Mouse (Mus musculus): Measurements from ENCODE around the gene Rsph6a. TPM values are rescaled to one million over a fixed set of nuclear protein-coding genes. Genes with fewer than 3 reads are reported as not detected.
A peak's percentile ranks its signal among the peaks of the same experiment; 100 is the strongest.

Gene Rsph6a
- polyA plus RNA-seq (2014; fragmentation: Nextera tagmentation; extraction: Ambion mirVana) = not detected in 2 replicates

DNA sequence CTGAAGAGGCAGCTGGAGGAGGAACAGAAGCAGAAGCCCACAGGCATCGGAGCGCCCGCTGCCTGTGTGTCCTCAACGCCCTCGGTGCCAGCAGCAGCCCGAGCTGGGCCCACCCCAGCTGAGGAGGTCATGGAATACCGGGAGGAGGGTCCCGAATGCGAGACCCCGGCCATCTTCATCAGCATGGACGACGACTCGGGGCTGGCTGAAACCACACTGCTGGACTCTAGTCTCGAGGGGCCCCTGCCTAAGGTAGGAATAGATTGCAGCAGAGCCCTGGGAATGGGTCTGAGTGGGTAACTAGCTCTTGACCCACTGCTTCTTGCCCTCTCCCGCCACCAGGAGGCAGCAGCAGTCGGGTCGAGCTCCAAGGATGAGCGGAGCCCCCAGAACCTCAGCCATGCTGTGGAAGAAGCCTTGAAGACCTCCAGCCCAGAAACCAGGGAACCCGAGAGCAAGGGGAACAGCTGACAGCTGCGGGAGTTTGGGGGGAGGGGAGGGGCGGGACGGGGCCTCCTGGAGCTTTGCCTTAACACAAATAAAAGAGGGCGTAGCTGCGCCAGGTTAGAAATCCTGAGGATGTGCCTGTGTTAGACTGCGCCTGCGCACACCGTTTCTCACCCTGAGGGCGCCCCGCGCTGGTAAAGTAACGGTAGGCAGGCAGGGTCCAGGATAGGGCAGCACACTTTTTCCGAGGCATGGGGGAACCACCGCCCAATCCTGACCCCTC is at the start of gene Rsph6a:
Gene Rsph6a (plus strand): TSS at position 644 of the 730 bp plus-strand sequence.
- Histone ChIP-seq H3K9me3 (ENCODE audit: control insufficient read depth, low read length) (no peaks in the 10 kb centered on the region), H3K4me3 (ENCODE audit: low read depth, low read length) (no peak within 1 kb of the TSS), H3K27ac (ENCODE audit: low read depth) (no peak within 1 kb of the TSS), H3K36me3 (ENCODE audit: control insufficient read depth, insufficient read depth, low read length) (peaks cover 43% of the 10 kb centered on the region), H3K4me2 (ENCODE audit: low read length) (peak within 1 kb of the TSS; percentile 28), H3K4me1 (replicated peaks; ENCODE audit: control insufficient read depth, insufficient read depth, low read length) (no peaks in the 10 kb centered on the region; the same call in 1 of the 2 replicates), H3K9ac (ENCODE audit: low read length) (no peak within 1 kb of the TSS), H3K27me3 (replicated peaks; ENCODE audit: control insufficient read depth, insufficient read depth, low read length) (no peaks in the 10 kb centered on the region)
- DNase-seq (ENCODE audit: low spot score) (peak; percentile 84), ATAC-seq (replicated peaks; ENCODE audit: low FRiP score, low TSS enrichment, low read depth) (peak; percentile 63)
- WGBS = 36% methylated on average over 33 of the region's 33 CpGs

- no peak for DNase-seq (ENCODE audit: low spot score)
- H3K4me3 ChIP-seq (ENCODE audit: low read depth, low read length) = peak overlapping the region; percentile 92
- H3K36me3 ChIP-seq (ENCODE audit: control insufficient read depth, insufficient read depth, low read length) = peaks cover 27% of the 10 kb centered on the region
- H3K9ac ChIP-seq (ENCODE audit: low read length) = peak overlapping the region; percentile 80; the same call in 1 of the 2 replicates
- no peaks in the 10 kb centered on the region for H3K9me3 ChIP-seq (ENCODE audit: control insufficient read depth, low read length)
- no peak overlapping the region for H3K27ac ChIP-seq (ENCODE audit: low read depth)
- peaks cover 41% of the 10 kb centered on the region for H3K4me1 ChIP-seq (replicated peaks; ENCODE audit: control insufficient read depth, insufficient read depth, low read length)
- no peak for ATAC-seq (replicated peaks; ENCODE audit: low FRiP score, low TSS enrichment, low read depth)
- H3K4me2 ChIP-seq (ENCODE audit: low read length) = peak overlapping the region; percentile 97
- H3K27me3 ChIP-seq (replicated peaks; ENCODE audit: control insufficient read depth, insufficient read depth, low read length) = no peaks in the 10 kb centered on the region
- 79% methylated on average over 34 of the region's 34 CpGs for WGBS
These were observed 48.9 kb upstream of the Rsph6a start for GRCm38 (mm10) chr7:19005417-19006121.

- peak overlapping the region; percentile 43; the same call in 1 of the 2 replicates for H3K27ac ChIP-seq (ENCODE audit: low read depth)
These were observed 48.0 kb upstream of the Rsph6a start for GRCm38 (mm10) chr7:19006476-19006875.

GRCm38 (mm10) chr7:19007026-19007977 is 47.2 kb upstream of the Rsph6a start:
- peaks cover 35% of the 10 kb centered on the region for H3K4me1 ChIP-seq (replicated peaks; ENCODE audit: control insufficient read depth, insufficient read depth, low read length)
- WGBS = 58% methylated on average over 13 of the region's 13 CpGs
- ATAC-seq (replicated peaks; ENCODE audit: low FRiP score, low TSS enrichment, low read depth) (peak; percentile 66), DNase-seq (ENCODE audit: low spot score) (peak; percentile 79)
- peak overlapping the region; percentile 57 for H3K27ac ChIP-seq (ENCODE audit: low read depth)
- peak overlapping the region; percentile 35 for H3K4me2 ChIP-seq (ENCODE audit: low read length)
- H3K9ac ChIP-seq (ENCODE audit: low read length) = 0 out of 2 replicates have a peak overlapping the region, but pooled peaks have one; percentile 13
- no peaks in the 10 kb centered on the region for H3K9me3 ChIP-seq (ENCODE audit: control insufficient read depth, low read length)
- H3K27me3 ChIP-seq (replicated peaks; ENCODE audit: control insufficient read depth, insufficient read depth, low read length) = no peaks in the 10 kb centered on the region
- peak overlapping the region; percentile 8; the same call in 1 of the 2 replicates for H3K4me3 ChIP-seq (ENCODE audit: low read depth, low read length)
- H3K36me3 ChIP-seq (ENCODE audit: control insufficient read depth, insufficient read depth, low read length) = peaks cover 27% of the 10 kb centered on the region

More at GRCm38 (mm10) chr7:19006476-19006875, 48.0 kb upstream of the Rsph6a start:
- H3K4me3 ChIP-seq (ENCODE audit: low read depth, low read length) = 0 out of 2 replicates have a peak overlapping the region, but pooled peaks have one; percentile 3
- WGBS = 4% methylated on average over 12 of the region's 12 CpGs
- H3K4me2 ChIP-seq (ENCODE audit: low read length) = peak overlapping the region; percentile 97
- peak; percentile 91 for DNase-seq (ENCODE audit: low spot score)
- H3K9ac ChIP-seq (ENCODE audit: low read length) = no peak overlapping the region
- no peaks in the 10 kb centered on the region for H3K9me3 ChIP-seq (ENCODE audit: control insufficient read depth, low read length)
- H3K36me3 ChIP-seq (ENCODE audit: control insufficient read depth, insufficient read depth, low read length) = peaks cover 27% of the 10 kb centered on the region
- no peaks in the 10 kb centered on the region for H3K27me3 ChIP-seq (replicated peaks; ENCODE audit: control insufficient read depth, insufficient read depth, low read length)
- no peak; the same call in 1 of the 2 replicates for ATAC-seq (replicated peaks; ENCODE audit: low FRiP score, low TSS enrichment, low read depth)
- peaks cover 34% of the 10 kb centered on the region for H3K4me1 ChIP-seq (replicated peaks; ENCODE audit: control insufficient read depth, insufficient read depth, low read length)

GRCm38 (mm10) chr7:19010581-19010980 is 43.9 kb upstream of the Rsph6a start:
- no peak for ATAC-seq (replicated peaks; ENCODE audit: low FRiP score, low TSS enrichment, low read depth)
- H3K36me3 ChIP-seq (ENCODE audit: control insufficient read depth, insufficient read depth, low read length) = peaks cover 18% of the 10 kb centered on the region
- 75% methylated on average over 7 of the region's 7 CpGs for WGBS

GRCm38 (mm10) chr7:19012025-19012621 is 42.4 kb upstream of the Rsph6a start:
- Histone ChIP-seq H3K4me2 (ENCODE audit: low read length) (peak overlapping the region; percentile 60), H3K27ac (ENCODE audit: low read depth) (peak overlapping the region; percentile 70), H3K9ac (ENCODE audit: low read length) (peak overlapping the region; percentile 62), H3K36me3 (ENCODE audit: control insufficient read depth, insufficient read depth, low read length) (peaks cover 4% of the 10 kb centered on the region), H3K4me3 (ENCODE audit: low read depth, low read length) (peak overlapping the region; percentile 25), H3K4me1 (replicated peaks; ENCODE audit: control insufficient read depth, insufficient read depth, low read length) (peaks cover 14% of the 10 kb centered on the region), H3K27me3 (replicated peaks; ENCODE audit: control insufficient read depth, insufficient read depth, low read length) (no peaks in the 10 kb centered on the region), H3K9me3 (ENCODE audit: control insufficient read depth, low read length) (no peaks in the 10 kb centered on the region)
- ATAC-seq (replicated peaks; ENCODE audit: low FRiP score, low TSS enrichment, low read depth) (peak; percentile 22; the same call in 1 of the 2 replicates), DNase-seq (ENCODE audit: low spot score) (peak; percentile 70)
- WGBS = 3% methylated on average over 27 of the region's 31 CpGs

More at GRCm38 (mm10) chr7:19010581-19010980, 43.9 kb upstream of the Rsph6a start:
- H3K27me3 ChIP-seq (replicated peaks; ENCODE audit: control insufficient read depth, insufficient read depth, low read length) = no peaks in the 10 kb centered on the region
- no peak overlapping the region for H3K9ac ChIP-seq (ENCODE audit: low read length)
- H3K4me2 ChIP-seq (ENCODE audit: low read length) = no peak overlapping the region
- no peaks in the 10 kb centered on the region for H3K9me3 ChIP-seq (ENCODE audit: control insufficient read depth, low read length)
- H3K4me3 ChIP-seq (ENCODE audit: low read depth, low read length) = no peak overlapping the region
- H3K27ac ChIP-seq (ENCODE audit: low read depth) = no peak overlapping the region
- peaks cover 22% of the 10 kb centered on the region for H3K4me1 ChIP-seq (replicated peaks; ENCODE audit: control insufficient read depth, insufficient read depth, low read length)
- no peak for DNase-seq (ENCODE audit: low spot score)

GRCm38 (mm10) chr7:19012882-19013281 is 41.6 kb upstream of the Rsph6a start:
- no peak overlapping the region for H3K4me2 ChIP-seq (ENCODE audit: low read length)
- H3K27ac ChIP-seq (ENCODE audit: low read depth) = no peak overlapping the region
- no peak overlapping the region for H3K9ac ChIP-seq (ENCODE audit: low read length)
- no peaks in the 10 kb centered on the region for H3K36me3 ChIP-seq (ENCODE audit: control insufficient read depth, insufficient read depth, low read length)
- H3K4me1 ChIP-seq (replicated peaks; ENCODE audit: control insufficient read depth, insufficient read depth, low read length) = peaks cover 14% of the 10 kb centered on the region
- H3K9me3 ChIP-seq (ENCODE audit: control insufficient read depth, low read length) = no peaks in the 10 kb centered on the region
- H3K27me3 ChIP-seq (replicated peaks; ENCODE audit: control insufficient read depth, insufficient read depth, low read length) = no peaks in the 10 kb centered on the region
- WGBS = 39% methylated on average over 2 of the region's 2 CpGs
- no peak overlapping the region for H3K4me3 ChIP-seq (ENCODE audit: low read depth, low read length)
- no peak for ATAC-seq (replicated peaks; ENCODE audit: low FRiP score, low TSS enrichment, low read depth)
- DNase-seq (ENCODE audit: low spot score) = no peak

All from intestine, embryonic 14.5 days (tissue).